Mouse (Mus musculus): ENCODE data around the gene Auts2. TPM values are rescaled to one million over a fixed set of nuclear protein-coding genes. Genes with fewer than 3 reads are reported as not detected.

Auts2 gene
- total RNA-seq, 4 experiments from 2014 or later = 126 to 150 (median 139) TPM

- no peak for DNase-seq (ENCODE audit: low spot score in 2 of 2)
Measured at GRCm38 (mm10) chr5:131928696-131929095, 614.4 kb downstream of the Auts2 start.

GRCm38 (mm10) chr5:131922759-131923158, 620.4 kb downstream of the Auts2 start:
- no peak for DNase-seq (ENCODE audit: low spot score in 2 of 2)

- DNase-seq (ENCODE audit: low spot score in 2 of 2) = no peak
Measured at GRCm38 (mm10) chr5:131922118-131922517, 621.0 kb downstream of the Auts2 start.

GRCm38 (mm10) chr5:131919983-131920777, 623.0 kb downstream of the Auts2 start:
- DNase-seq (ENCODE audit: low spot score in 2 of 2) = no peak

GRCm38 (mm10) chr5:131916791-131917403, 626.2 kb downstream of the Auts2 start:
- no peak for DNase-seq (ENCODE audit: low spot score in 2 of 2)

GRCm38 (mm10) chr5:131913562-131913961, 629.6 kb downstream of the Auts2 start:
- no peak for DNase-seq (ENCODE audit: low spot score in 2 of 2)

GRCm38 (mm10) chr5:131912983-131913382, 630.2 kb downstream of the Auts2 start:
- no peak for DNase-seq (ENCODE audit: low spot score in 2 of 2)

GRCm38 (mm10) chr5:131906313-131906712, 636.8 kb downstream of the Auts2 start:
- DNase-seq (ENCODE audit: low spot score in 2 of 2) = no peak

- DNase-seq (ENCODE audit: low spot score in 2 of 2) = no peak
Measured at GRCm38 (mm10) chr5:131904478-131904877, 638.7 kb downstream of the Auts2 start.

GRCm38 (mm10) chr5:131898048-131898638, 645.0 kb downstream of the Auts2 start:
- no peak for DNase-seq (ENCODE audit: low spot score in 2 of 2)

- DNase-seq (ENCODE audit: low spot score in 2 of 2) = no peak
Measured at GRCm38 (mm10) chr5:131886636-131887035, 656.5 kb downstream of the Auts2 start.

- no peak for DNase-seq (ENCODE audit: low spot score in 2 of 2)
Measured at GRCm38 (mm10) chr5:131876569-131876968, 666.6 kb downstream of the Auts2 start.

GRCm38 (mm10) chr5:131875976-131876375, 667.2 kb downstream of the Auts2 start:
- no peak for DNase-seq (ENCODE audit: low spot score in 2 of 2)

- DNase-seq (ENCODE audit: low spot score in 2 of 2) = peak; percentile 50 to 54
Measured at GRCm38 (mm10) chr5:131873116-131873515, 670.0 kb downstream of the Auts2 start.

- no peak for DNase-seq (ENCODE audit: low spot score in 2 of 2)
Measured at GRCm38 (mm10) chr5:131869711-131870499, 673.2 kb downstream of the Auts2 start.

GRCm38 (mm10) chr5:131865200-131865599, 677.9 kb downstream of the Auts2 start:
- DNase-seq (ENCODE audit: low spot score in 2 of 2) = no peak

- no peak for DNase-seq (ENCODE audit: low spot score in 2 of 2)
Measured at GRCm38 (mm10) chr5:131857976-131858375, 685.2 kb downstream of the Auts2 start.

- DNase-seq (ENCODE audit: low spot score in 2 of 2) = no peak
Measured at GRCm38 (mm10) chr5:131855358-131855757, 687.8 kb downstream of the Auts2 start.

- DNase-seq (ENCODE audit: low spot score in 2 of 2) = no peak
Measured at GRCm38 (mm10) chr5:131851597-131852453, 691.3 kb downstream of the Auts2 start.

- no peak for DNase-seq (ENCODE audit: low spot score in 2 of 2)
Measured at GRCm38 (mm10) chr5:131850632-131851335, 692.4 kb downstream of the Auts2 start.

Measured in layer of hippocampus, adult 8-10 months (tissue).